Mouse (Mus musculus) gastrocnemius, adult 8-10 months (tissue): Measurements from ENCODE around the gene Stim2. TPM values are rescaled to one million over a fixed set of nuclear protein-coding genes. Genes with fewer than 3 reads are reported as not detected.

ENCODE experiments used
- DNase-seq, 2 experiments: peaks; one replicate each; pipeline ENCODE4 v3.0.0; 2022; ENCODE audit warnings: low spot score in 2 of 2
- total RNA-seq, 4 experiments: library from RNA; stranded (reverse); gene quantifications; 2 replicates each; pipeline ENCODE4 v1.2.4; 2022

Stim2 gene
- 10 to 100 TPM; 47.7 to 62.7 (median 49.8) TPM for total RNA-seq

GRCm38 (mm10) chr5:53998146-53998742 is at the start of gene Stim2:
Gene Stim2 (plus strand): TSS chr5:53998499.
- peak; percentile 92 for DNase-seq

GRCm38 (mm10) chr5:53948606-53949266 is 49.6 kb upstream of the Stim2 start:
- DNase-seq, result peak in 1 of 2 experiments; percentile 34

- no peak for DNase-seq
Measured at GRCm38 (mm10) chr5:53950189-53950588, 48.1 kb upstream of the Stim2 start.

- DNase-seq, result no peak
Measured at GRCm38 (mm10) chr5:53953216-53953615, 45.1 kb upstream of the Stim2 start.

- DNase-seq, result no peak
Measured at GRCm38 (mm10) chr5:53953797-53954196, 44.5 kb upstream of the Stim2 start.

- no peak for DNase-seq
Measured at GRCm38 (mm10) chr5:53955966-53956365, 42.3 kb upstream of the Stim2 start.

- no peak for DNase-seq
Measured at GRCm38 (mm10) chr5:53956396-53957314, 41.6 kb upstream of the Stim2 start.

GRCm38 (mm10) chr5:53957348-53957747 is 41.0 kb upstream of the Stim2 start:
- no peak for DNase-seq

GRCm38 (mm10) chr5:53961229-53961628 is 37.1 kb upstream of the Stim2 start:
- DNase-seq, result no peak

GRCm38 (mm10) chr5:53961830-53962515 is 36.3 kb upstream of the Stim2 start:
- DNase-seq, result no peak

GRCm38 (mm10) chr5:53965656-53966055 is 32.6 kb upstream of the Stim2 start:
- DNase-seq, result no peak

- no peak for DNase-seq
Measured at GRCm38 (mm10) chr5:53967560-53967959, 30.7 kb upstream of the Stim2 start.

GRCm38 (mm10) chr5:53970178-53970577 is 28.1 kb upstream of the Stim2 start:
- DNase-seq, result no peak

GRCm38 (mm10) chr5:53971201-53971600 is 27.1 kb upstream of the Stim2 start:
- no peak for DNase-seq

GRCm38 (mm10) chr5:53972905-53973304 is 25.4 kb upstream of the Stim2 start:
- DNase-seq, result no peak

- no peak for DNase-seq
Measured at GRCm38 (mm10) chr5:53976497-53976896, 21.8 kb upstream of the Stim2 start.

GRCm38 (mm10) chr5:53977060-53977459 is 21.2 kb upstream of the Stim2 start:
- DNase-seq, result peak; percentile 26 to 34

- DNase-seq, result no peak
Measured at GRCm38 (mm10) chr5:53983358-53983757, 14.9 kb upstream of the Stim2 start.

GRCm38 (mm10) chr5:53985632-53986031 is 12.7 kb upstream of the Stim2 start:
- no peak for DNase-seq

- no peak for DNase-seq
Measured at GRCm38 (mm10) chr5:53987496-53987895, 10.8 kb upstream of the Stim2 start.

GRCm38 (mm10) chr5:53988053-53988452 is 10.2 kb upstream of the Stim2 start:
- DNase-seq, result no peak

- DNase-seq, result peak; percentile 58 to 66
Measured at GRCm38 (mm10) chr5:53992616-53993015, 5.7 kb upstream of the Stim2 start.
